Mouse (Mus musculus): ENCODE data around the gene Lrmp. TPM values are rescaled to one million over a fixed set of nuclear protein-coding genes. Genes with fewer than 3 reads are reported as not detected.

Lrmp gene
- total and polyA plus RNA-seq, 3 experiments: 92.3 to 163 (median 155) TPM

DNA sequence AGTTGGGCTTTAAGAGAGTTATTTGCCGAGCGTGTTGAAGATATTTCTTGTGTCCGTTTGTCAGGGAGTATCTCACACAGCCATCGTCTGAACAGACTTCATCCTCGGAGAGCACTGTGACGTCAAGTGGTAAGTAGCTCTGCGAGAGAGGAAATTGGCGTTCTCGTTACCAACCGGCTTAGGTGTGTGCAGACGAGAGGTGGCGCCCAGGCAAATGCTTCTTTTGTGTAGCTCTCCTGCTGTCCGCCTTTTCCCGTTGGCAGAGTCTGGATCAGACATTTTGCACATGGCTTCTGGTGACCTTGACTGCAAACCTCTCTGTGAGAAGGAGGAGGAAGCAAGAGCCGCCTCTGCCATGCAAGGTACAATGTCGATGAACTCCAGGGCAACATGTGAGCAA is 32.3 kb downstream of the Lrmp start:
- Histone ChIP-seq H3K79me2 (replicated peaks; ENCODE audit: control insufficient read depth, extremely low read depth, insufficient read depth, poor library complexity, severe bottlenecking) (peaks cover 7% of the 10 kb centered on the region; the same call in 1 of the 2 replicates), H3K9me3 (replicated peaks; ENCODE audit: low read length) (no peaks in the 10 kb centered on the region), H3K4me1 (ENCODE audit: control insufficient read depth in 1 of 2, insufficient read depth in 2 of 2) (peaks cover 18 to 73% of the 10 kb centered on the region in 2 experiments), H3K4me2 (ENCODE audit: insufficient read depth, low read depth, poor library complexity, severe bottlenecking) (no peak overlapping the region), H3K9ac (ENCODE audit: insufficient read depth, low read depth) (no peak overlapping the region), H3K36me3 (replicated peaks in 1 of 2; ENCODE audit: control insufficient read depth in 1 of 2, insufficient read depth in 1 of 2, low read length in 1 of 2) (peaks cover 58 to 88% of the 10 kb centered on the region in 2 experiments), H3K27ac (ENCODE audit: insufficient read depth, low read depth) (no peak overlapping the region), H3K4me3 (replicated peaks in 1 of 3; ENCODE audit: low read depth in 2 of 3, low read length in 2 of 3, poor library complexity in 1 of 3) (no peak overlapping the region), H3K27me3 (replicated peaks) (no peaks in the 10 kb centered on the region)
- dilution Hi-C loops (cut with MboI; ENCODE audit: extremely low pct_ligation_motif_present, extremely low pct_unique_long_range_greater_than_20kb, low sequenced_read_pairs) (no loop called here), in situ Hi-C loops (cut with MboI; ENCODE audit: low pct_ligation_motif_present, low pct_unique_long_range_greater_than_20kb, low sequenced_read_pairs) (no loop called here)
- no peak for TF ChIP-seq BHLHE40 (IDR thresholded peaks at IDR 0.05; ENCODE audit: low read depth, low read length)
- DNase-seq (ENCODE audit: extremely low read depth): no peak

DNA sequence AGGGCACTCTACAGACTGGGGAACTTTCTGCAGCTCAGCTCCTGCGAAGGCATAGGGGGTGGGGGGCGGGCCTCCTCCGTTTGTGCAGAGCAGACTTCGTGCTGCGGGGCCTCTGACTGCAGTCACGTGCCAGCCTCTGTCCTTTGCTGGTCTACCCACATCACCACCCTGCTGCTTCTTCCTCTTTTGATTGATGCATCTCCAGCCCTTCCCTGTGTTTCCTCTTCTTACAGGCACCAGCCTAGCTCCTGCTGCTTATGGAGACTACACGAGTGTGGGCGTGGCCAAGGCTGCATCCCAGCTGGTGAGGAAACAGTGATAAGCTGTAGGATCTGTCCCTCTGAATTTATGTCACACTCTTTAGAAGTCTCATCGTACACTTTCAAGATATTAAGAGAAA is 33.6 kb downstream of the Lrmp start:
- no peak overlapping the region for H3K27ac ChIP-seq (ENCODE audit: insufficient read depth, low read depth)
- TF ChIP-seq RCOR1 (conservative IDR thresholded peaks at IDR 0.05; ENCODE audit: low read depth, low read length): no peak
- no peak for TF ChIP-seq ZNF384 (IDR thresholded peaks at IDR 0.05; ENCODE audit: low read depth, low read length)
- no peak for TF ChIP-seq POLR2A (IDR thresholded peaks at IDR 0.05; ENCODE audit: low read depth, low read length)
- TF ChIP-seq GABPA (IDR thresholded peaks at IDR 0.05; ENCODE audit: insufficient replicate concordance, low read depth, low read length): no peak
- no peak for TF ChIP-seq SMC3 (IDR thresholded peaks at IDR 0.05; ENCODE audit: low read depth, low read length)
- TF ChIP-seq MAX (IDR thresholded peaks at IDR 0.05; ENCODE audit: low read length): no peak
- TF ChIP-seq CHD2 (IDR thresholded peaks at IDR 0.05; ENCODE audit: low read length): no peak
- no peak for TF ChIP-seq MEF2A (IDR thresholded peaks at IDR 0.05; ENCODE audit: borderline replicate concordance, low read depth, low read length)

GRCm38 (mm10) chr6:145158619-145159018 is 43.2 kb downstream of the Lrmp start:
- in situ Hi-C loops (cut with MboI; ENCODE audit: low pct_ligation_motif_present, low pct_unique_long_range_greater_than_20kb, low sequenced_read_pairs): no loop called here
- no peak for TF ChIP-seq ZMIZ1 (IDR thresholded peaks at IDR 0.05; ENCODE audit: low read depth, low read length)
- no peak for TF ChIP-seq POLR2A (IDR thresholded peaks at IDR 0.05; ENCODE audit: low read depth, low read length)
- no peak for TF ChIP-seq GABPA (IDR thresholded peaks at IDR 0.05; ENCODE audit: insufficient replicate concordance, low read depth, low read length)
- TF ChIP-seq MYC (IDR thresholded peaks at IDR 0.05; ENCODE audit: low read depth, low read length): no peak
- TF ChIP-seq ZKSCAN1 (IDR thresholded peaks at IDR 0.05; ENCODE audit: borderline replicate concordance, low read depth, low read length): no peak
- no peak for TF ChIP-seq CHD2 (IDR thresholded peaks at IDR 0.05; ENCODE audit: low read length)
- peak; percentile 37 for TF ChIP-seq RAD21 (IDR thresholded peaks at IDR 0.05; ENCODE audit: low read depth, low read length)
- TF ChIP-seq EP300 (IDR thresholded peaks at IDR 0.05; ENCODE audit: low read length): no peak
- no peak for TF ChIP-seq HCFC1 (IDR thresholded peaks at IDR 0.05; ENCODE audit: low read depth, low read length)
- no peak for TF ChIP-seq ZC3H11A (IDR thresholded peaks at IDR 0.05; ENCODE audit: low read depth, low read length)
- TF ChIP-seq ZNF384 (IDR thresholded peaks at IDR 0.05; ENCODE audit: low read depth, low read length): no peak
- TF ChIP-seq MEF2A (IDR thresholded peaks at IDR 0.05; ENCODE audit: borderline replicate concordance, low read depth, low read length): no peak
- TF ChIP-seq NELFE (IDR thresholded peaks at IDR 0.05; ENCODE audit: low read depth, low read length): no peak
- TF ChIP-seq ELF1 (IDR thresholded peaks at IDR 0.05; ENCODE audit: low read depth, low read length): no peak
- TF ChIP-seq JUND (conservative IDR thresholded peaks at IDR 0.05; ENCODE audit: low read depth, low read length): no peak
- no peak for TF ChIP-seq E2F4 (IDR thresholded peaks at IDR 0.05; ENCODE audit: insufficient replicate concordance, low read depth, low read length)
- no peak for TF ChIP-seq MXI1 (IDR thresholded peaks at IDR 0.05; ENCODE audit: low read depth, low read length)
- TF ChIP-seq TCF12 (IDR thresholded peaks at IDR 0.05; ENCODE audit: low read depth, low read length): no peak
- TF ChIP-seq CTCF (conservative IDR thresholded peaks at IDR 0.05 in 1 of 2, IDR thresholded peaks at IDR 0.05 in 1 of 2; ENCODE audit: low read depth in 2 of 2, low read length in 2 of 2): peak in 1 of 2 experiments; percentile 42; a peak in 2 of 4 replicates
- TF ChIP-seq TBP (conservative IDR thresholded peaks at IDR 0.05; ENCODE audit: low read depth, low read length): no peak
- TF ChIP-seq SMC3 (IDR thresholded peaks at IDR 0.05; ENCODE audit: low read depth, low read length): peak; percentile 37
- no peak for TF ChIP-seq NRF1 (IDR thresholded peaks at IDR 0.05; ENCODE audit: low read depth, low read length)
- TF ChIP-seq MAFK (IDR thresholded peaks at IDR 0.05; ENCODE audit: insufficient replicate concordance, low read length): no peak

More for the DNA sequence above, 33.6 kb downstream of the Lrmp start:
- Histone ChIP-seq H3K27me3 (replicated peaks) (no peaks in the 10 kb centered on the region), H3K4me2 (ENCODE audit: insufficient read depth, low read depth, poor library complexity, severe bottlenecking) (no peak overlapping the region), H3K9me3 (replicated peaks; ENCODE audit: low read length) (no peaks in the 10 kb centered on the region), H3K4me1 (ENCODE audit: control insufficient read depth in 1 of 2, insufficient read depth in 2 of 2) (peaks cover 10 to 59% of the 10 kb centered on the region in 2 experiments), H3K79me2 (replicated peaks; ENCODE audit: control insufficient read depth, extremely low read depth, insufficient read depth, poor library complexity, severe bottlenecking) (peaks cover 5% of the 10 kb centered on the region; the same call in 1 of the 2 replicates), H3K36me3 (replicated peaks in 1 of 2; ENCODE audit: control insufficient read depth in 1 of 2, insufficient read depth in 1 of 2, low read length in 1 of 2) (peaks cover 50 to 82% of the 10 kb centered on the region in 2 experiments), H3K4me3 (replicated peaks in 1 of 3; ENCODE audit: low read depth in 2 of 3, low read length in 2 of 3, poor library complexity in 1 of 3) (no peak overlapping the region), H3K9ac (ENCODE audit: insufficient read depth, low read depth) (no peak overlapping the region)
- in situ Hi-C loops (cut with MboI; ENCODE audit: low pct_ligation_motif_present, low pct_unique_long_range_greater_than_20kb, low sequenced_read_pairs) (no loop called here), dilution Hi-C loops (cut with MboI; ENCODE audit: extremely low pct_ligation_motif_present, extremely low pct_unique_long_range_greater_than_20kb, low sequenced_read_pairs) (no loop called here)
- no peak for DNase-seq (ENCODE audit: extremely low read depth)

More at GRCm38 (mm10) chr6:145158619-145159018, 43.2 kb downstream of the Lrmp start:
- Histone ChIP-seq H3K4me3 (replicated peaks in 1 of 3; ENCODE audit: low read depth in 2 of 3, low read length in 2 of 3, poor library complexity in 1 of 3) (no peak overlapping the region), H3K4me2 (ENCODE audit: insufficient read depth, low read depth, poor library complexity, severe bottlenecking) (no peak overlapping the region), H3K9me3 (replicated peaks; ENCODE audit: low read length) (no peaks in the 10 kb centered on the region), H3K4me1 (ENCODE audit: control insufficient read depth in 1 of 2, insufficient read depth in 2 of 2) (peaks cover 0 to 16% of the 10 kb centered on the region in 2 experiments; a peak in 2 of 4 replicates), H3K27me3 (replicated peaks) (no peaks in the 10 kb centered on the region), H3K9ac (ENCODE audit: insufficient read depth, low read depth) (no peak overlapping the region), H3K79me2 (replicated peaks; ENCODE audit: control insufficient read depth, extremely low read depth, insufficient read depth, poor library complexity, severe bottlenecking) (no peaks in the 10 kb centered on the region; the same call in 1 of the 2 replicates), H3K27ac (ENCODE audit: insufficient read depth, low read depth) (no peak overlapping the region), H3K36me3 (replicated peaks in 1 of 2; ENCODE audit: control insufficient read depth in 1 of 2, insufficient read depth in 1 of 2, low read length in 1 of 2) (peaks cover 31 to 71% of the 10 kb centered on the region in 2 experiments)
- dilution Hi-C loops (cut with MboI; ENCODE audit: extremely low pct_ligation_motif_present, extremely low pct_unique_long_range_greater_than_20kb, low sequenced_read_pairs): no loop called here
- peak; percentile 38 for DNase-seq (ENCODE audit: extremely low read depth)

Measured in CH12.LX (cell line).